Comparison of ENCODE assay signal across 14 mouse cellular contexts in genomic region chr17:80688701-80689100, GRCm38 (mm10).
"Had no signal": no experiment of that assay in that cellular context is flagged by ENCODE, and none has a peak within 500 bp of the region (broad histone marks: within the 10 kb centered on the region; RNA-seq: fewer than 3 reads in every experiment).

No protein-coding gene starts in this region.

- ATAC-seq: intestine, postnatal 0 days; midbrain, embryonic 15.5 days had no signal

- H3K4me3 ChIP-seq: left cerebral cortex, adult 2 months; limb, embryonic 10.5 days; liver, embryonic 15.5 days; lung, embryonic 15.5 days; midbrain, embryonic 15.5 days; neural tube, embryonic 15.5 days; stomach, embryonic 15.5 days had no signal

- DNase-seq: kidney, adult 8-10 months; kidney, postnatal 25 days; lung, postnatal 14 days; right cerebral cortex, postnatal 14 days; thymus, adult 18-20 months; thymus, postnatal 14 days had no signal
